10 mouse cellular contexts compared by ENCODE assay signal in genomic region chr1:72825921-72826320, GRCm38 (mm10). TPM values are rescaled to one million over a fixed set of nuclear protein-coding genes. Genes with fewer than 3 reads are reported as not detected.
DNase-seq lines count a peak whose midpoint lies in the region; ATAC-seq and TF ChIP-seq lines count a peak whose summit lies in the region.
"Had no signal": no experiment of that assay in that cellular context is flagged by ENCODE, and none has a peak within 500 bp of the region (broad histone marks: within the 10 kb centered on the region; RNA-seq: fewer than 3 reads in every experiment).

No protein-coding gene starts in this region.

- peak overlapping the region; percentile 64 for H3K4me3 ChIP-seq in lung, embryonic 16.5 days (ENCODE audit: low read length)
- H3K4me3 ChIP-seq in lung, adult 2 months (replicated peaks; ENCODE audit: extremely low read depth, low read depth, low read length), result no peak overlapping the region
- peak overlapping the region; percentile 84 for H3K4me3 ChIP-seq in forebrain, embryonic 16.5 days (replicated peaks; ENCODE audit: low read length)
- peak overlapping the region; percentile 61 for H3K4me3 ChIP-seq in liver, postnatal 0 days (ENCODE audit: low read depth, low read length)

- peak overlapping the region; percentile 99 for H3K4me2 ChIP-seq in lung, embryonic 16.5 days (ENCODE audit: low read depth, low read length)
- H3K4me2 ChIP-seq in forebrain, embryonic 16.5 days (ENCODE audit: low read length), result peak overlapping the region; percentile 82
- H3K4me2 ChIP-seq in liver, postnatal 0 days (ENCODE audit: low read depth, low read length), result peak overlapping the region; percentile 66

- ATAC-seq in lung, embryonic 16.5 days (ENCODE audit: low read depth), result no peak
- ATAC-seq in forebrain, embryonic 16.5 days, result no peak
- no peak for ATAC-seq in liver, postnatal 0 days

- H3K9ac ChIP-seq in lung, embryonic 16.5 days (ENCODE audit: low read length), result peak overlapping the region; percentile 73
- peak overlapping the region; percentile 90 for H3K9ac ChIP-seq in forebrain, embryonic 16.5 days (replicated peaks; ENCODE audit: low read depth, low read length)
- H3K9ac ChIP-seq in liver, postnatal 0 days (replicated peaks), result peak overlapping the region; percentile 80
- H3K9ac ChIP-seq: liver, embryonic 14.5 days had no signal

- no peak for TF ChIP-seq EP300 in liver, postnatal 0 days (IDR thresholded peaks at IDR 0.05; ENCODE audit: low read depth)

- peaks cover 26% of the 10 kb centered on the region for H3K4me1 ChIP-seq in lung, embryonic 16.5 days (replicated peaks; ENCODE audit: control insufficient read depth, insufficient read depth, low read length)
- no peaks in the 10 kb centered on the region for H3K4me1 ChIP-seq in lung, adult 2 months (ENCODE audit: control insufficient read depth, insufficient read depth, low read length)
- peaks cover 36% of the 10 kb centered on the region for H3K4me1 ChIP-seq in forebrain, embryonic 16.5 days (replicated peaks; ENCODE audit: control insufficient read depth, insufficient read depth, low read length)
- H3K4me1 ChIP-seq in liver, postnatal 0 days (ENCODE audit: insufficient read depth), result peaks cover 8% of the 10 kb centered on the region; the same call in 1 of the 2 replicates

- TF ChIP-seq POLR2A in lung, adult 2 months (IDR thresholded peaks at IDR 0.05; ENCODE audit: borderline replicate concordance, extremely low read depth, low read depth, low read length), result no peak

- no peak for DNase-seq in lung, adult 2 months
- no peak for DNase-seq in liver, postnatal 0 days
- no peak for DNase-seq in B cell, adult 2 months
- no peak for DNase-seq in adrenal gland, postnatal 36 days
- no peak for DNase-seq in c-Kit-positive CD71-positive TER-119-positive erythroid progenitor cells, embryonic 14.5 days (ENCODE audit: low spot score)
- DNase-seq: cerebellum, adult 8-10 months; thymus, postnatal 4 days had no signal

- H3K9me3 ChIP-seq in lung, embryonic 16.5 days (ENCODE audit: control insufficient read depth, low read length), result no peaks in the 10 kb centered on the region
- H3K9me3 ChIP-seq in forebrain, embryonic 16.5 days (ENCODE audit: control insufficient read depth, low read length), result no peaks in the 10 kb centered on the region
- H3K9me3 ChIP-seq in liver, postnatal 0 days (ENCODE audit: low read length), result no peaks in the 10 kb centered on the region

- WGBS in lung, embryonic 16.5 days, result 35% methylated on average over 4 of the region's 4 CpGs
- WGBS in lung, adult 2 months, result 50% methylated on average over 4 of the region's 4 CpGs
- 6% methylated on average over 4 of the region's 4 CpGs for WGBS in forebrain, embryonic 16.5 days
- 25% methylated on average over 4 of the region's 4 CpGs for WGBS in liver, postnatal 0 days (ENCODE audit: insufficient replicate concordance)

- peaks cover 7% of the 10 kb centered on the region; the same call in 1 of the 2 replicates for H3K27me3 ChIP-seq in lung, embryonic 16.5 days (ENCODE audit: control insufficient read depth, insufficient read depth, low read depth, low read length)
- H3K27me3 ChIP-seq in forebrain, embryonic 16.5 days (replicated peaks; ENCODE audit: control insufficient read depth, insufficient read depth, low read length), result no peaks in the 10 kb centered on the region
- H3K27me3 ChIP-seq in liver, postnatal 0 days (ENCODE audit: insufficient read depth, low read length), result peaks cover 20% of the 10 kb centered on the region

- no peaks in the 10 kb centered on the region for H3K36me3 ChIP-seq in lung, embryonic 16.5 days (ENCODE audit: control insufficient read depth, insufficient read depth, low read length)
- no peaks in the 10 kb centered on the region for H3K36me3 ChIP-seq in forebrain, embryonic 16.5 days (ENCODE audit: control insufficient read depth, insufficient read depth)
- H3K36me3 ChIP-seq in liver, postnatal 0 days (replicated peaks; ENCODE audit: insufficient read depth, low read length), result 0 out of 2 replicates have a peak, but pooled peaks cover 5% of the 10 kb centered on the region

- no peak for TF ChIP-seq CTCF in lung, adult 2 months (IDR thresholded peaks at IDR 0.05; ENCODE audit: insufficient read depth, low read length)
- TF ChIP-seq CTCF in liver, postnatal 0 days (IDR thresholded peaks at IDR 0.05; ENCODE audit: low read depth), result no peak

- H3K27ac ChIP-seq in lung, embryonic 16.5 days (ENCODE audit: low read length), result no peak overlapping the region
- H3K27ac ChIP-seq in forebrain, embryonic 16.5 days (ENCODE audit: low read length), result peak overlapping the region; percentile 72; the same call in 1 of the 2 replicates
- peak overlapping the region; percentile 79; the same call in 1 of the 2 replicates for H3K27ac ChIP-seq in liver, postnatal 0 days (ENCODE audit: low read depth)
- H3K27ac ChIP-seq: liver, embryonic 14.5 days had no signal

RNA-seq across cellular contexts. Expression of gene Igfbp2, which starts 1.6 kb away (rescaled TPM):
- 213 and 233 TPM in 2 replicates for polyA plus RNA-seq in lung, embryonic 16.5 days (2015; fragmentation: Nextera tagmentation; extraction: Ambion mirVana)
- 308 and 450 TPM in 2 replicates for polyA plus RNA-seq in lung, adult 2 months (2012; rRNA removed)
- polyA plus RNA-seq in forebrain, embryonic 16.5 days (2015; fragmentation: Nextera tagmentation; extraction: Ambion mirVana), result 279 and 331 TPM in 2 replicates
- 3,364 and 3,428 TPM in 2 replicates for polyA plus RNA-seq in liver, postnatal 0 days (2015; fragmentation: Nextera tagmentation; extraction: Ambion mirVana)
- total RNA-seq in adrenal gland, postnatal 36 days (2021), result 1 to 10 TPM; 1.8 to 2.0 TPM

RNA-seq across cellular contexts. Expression of gene Igfbp5, which starts 48.8 kb away (rescaled TPM):
- polyA plus RNA-seq in lung, embryonic 16.5 days (2015; fragmentation: Nextera tagmentation; extraction: Ambion mirVana), result 58.7 and 72.4 TPM in 2 replicates
- polyA plus RNA-seq in lung, adult 2 months (2012; rRNA removed), result 91.2 and 118 TPM in 2 replicates
- 26.8 and 31.0 TPM in 2 replicates for polyA plus RNA-seq in forebrain, embryonic 16.5 days (2015; fragmentation: Nextera tagmentation; extraction: Ambion mirVana)
- 2.4 and 2.5 TPM in 2 replicates for polyA plus RNA-seq in liver, postnatal 0 days (2015; fragmentation: Nextera tagmentation; extraction: Ambion mirVana)
- 100 to 1,000 TPM in 1 of 2 experiments, 10 to 100 TPM in 1; 56.7 to 109 TPM for total RNA-seq in adrenal gland, postnatal 36 days (2021)
